Mouse (Mus musculus): ENCODE results near the gene Klkb1. TPM values are rescaled to one million over a fixed set of nuclear protein-coding genes. Genes with fewer than 3 reads are reported as not detected.
"Not testable (repeated sequence)": the region's sequence is repeated elsewhere in the genome, so short reads cannot be mapped to it uniquely, and the experiment has no call there.

Gene Klkb1
- polyA plus RNA-seq, 1 experiment: not detected

GRCm38 (mm10) chr8:45330856-45331255 lies 36.2 kb upstream of the Klkb1 start:
- TF ChIP-seq FOSL1 (IDR thresholded peaks at IDR 0.05; ENCODE audit: insufficient read depth, low read length, poor library complexity, severe bottlenecking) (no peak), CEBPB (IDR thresholded peaks at IDR 0.05; ENCODE audit: low read depth) (no peak), USF1 (IDR thresholded peaks at IDR 0.05; ENCODE audit: low read depth) (no peak), MYOD1 (IDR thresholded peaks at IDR 0.05; ENCODE audit: control insufficient read depth, insufficient read length, low read depth) (no peak), CTCF (IDR thresholded peaks at IDR 0.05; ENCODE audit: control insufficient read depth, insufficient read depth, insufficient read length) (no peak), MYOG (IDR thresholded peaks at IDR 0.05; ENCODE audit: control insufficient read depth, extremely low read depth, insufficient read length) (no peak), MAX (IDR thresholded peaks at IDR 0.05) (no peak)
- H3K4me3 ChIP-seq (ENCODE audit: insufficient read depth, poor library complexity, severe bottlenecking): no peak overlapping the region
- H3K79me2 ChIP-seq (ENCODE audit: control insufficient read depth, insufficient read depth): no peaks in the 10 kb centered on the region
- peaks cover 5% of the 10 kb centered on the region for H3K27me3 ChIP-seq (ENCODE audit: control insufficient read depth, insufficient read depth, insufficient read length)
- no peak overlapping the region for H3ac ChIP-seq (ENCODE audit: control insufficient read depth, insufficient read length, low read depth)
- H3K36me3 ChIP-seq (ENCODE audit: control insufficient read depth, insufficient read depth): no peaks in the 10 kb centered on the region
- H3K79me3 ChIP-seq (ENCODE audit: low read depth): no peaks in the 10 kb centered on the region

- Histone ChIP-seq H3K79me2 (ENCODE audit: control insufficient read depth, insufficient read depth) (no peaks in the 10 kb centered on the region), H3K36me3 (ENCODE audit: control insufficient read depth, insufficient read depth) (no peaks in the 10 kb centered on the region), H3ac (ENCODE audit: control insufficient read depth, insufficient read length, low read depth) (no peak overlapping the region), H3K79me3 (ENCODE audit: low read depth) (no peaks in the 10 kb centered on the region), H3K27me3 (ENCODE audit: control insufficient read depth, insufficient read depth, insufficient read length) (peaks cover 5% of the 10 kb centered on the region), H3K4me3 (ENCODE audit: insufficient read depth, poor library complexity, severe bottlenecking) (no peak overlapping the region)
- TF ChIP-seq MYOG (IDR thresholded peaks at IDR 0.05; ENCODE audit: control insufficient read depth, extremely low read depth, insufficient read length) (no peak), MAX (IDR thresholded peaks at IDR 0.05) (no peak), USF1 (IDR thresholded peaks at IDR 0.05; ENCODE audit: low read depth) (no peak), FOSL1 (IDR thresholded peaks at IDR 0.05; ENCODE audit: insufficient read depth, low read length, poor library complexity, severe bottlenecking) (no peak), MYOD1 (IDR thresholded peaks at IDR 0.05; ENCODE audit: control insufficient read depth, insufficient read length, low read depth) (no peak), CEBPB (IDR thresholded peaks at IDR 0.05; ENCODE audit: low read depth) (no peak), CTCF (IDR thresholded peaks at IDR 0.05; ENCODE audit: control insufficient read depth, insufficient read depth, insufficient read length) (no peak)
Measured at GRCm38 (mm10) chr8:45329206-45329980, 34.7 kb upstream of the Klkb1 start.

- not testable (repeated sequence) for H3K79me2 ChIP-seq (ENCODE audit: control insufficient read depth, insufficient read depth); H3K27me3 ChIP-seq (ENCODE audit: control insufficient read depth, insufficient read depth, insufficient read length)
Measured at GRCm38 (mm10) chr8:45327076-45327475, 32.4 kb upstream of the Klkb1 start.

GRCm38 (mm10) chr8:45324151-45324550 lies 29.5 kb upstream of the Klkb1 start:
- Histone ChIP-seq H3K79me2 (ENCODE audit: control insufficient read depth, insufficient read depth) (no peaks in the 10 kb centered on the region), H3K79me3 (ENCODE audit: low read depth) (no peaks in the 10 kb centered on the region), H3K4me3 (ENCODE audit: insufficient read depth, poor library complexity, severe bottlenecking) (no peak overlapping the region), H3K27me3 (ENCODE audit: control insufficient read depth, insufficient read depth, insufficient read length) (no peaks in the 10 kb centered on the region), H3ac (ENCODE audit: control insufficient read depth, insufficient read length, low read depth) (no peak overlapping the region), H3K36me3 (ENCODE audit: control insufficient read depth, insufficient read depth) (no peaks in the 10 kb centered on the region)
- TF ChIP-seq USF1 (IDR thresholded peaks at IDR 0.05; ENCODE audit: low read depth) (no peak), MYOG (IDR thresholded peaks at IDR 0.05; ENCODE audit: control insufficient read depth, extremely low read depth, insufficient read length) (no peak), FOSL1 (IDR thresholded peaks at IDR 0.05; ENCODE audit: insufficient read depth, low read length, poor library complexity, severe bottlenecking) (no peak), MAX (IDR thresholded peaks at IDR 0.05) (no peak), MYOD1 (IDR thresholded peaks at IDR 0.05; ENCODE audit: control insufficient read depth, insufficient read length, low read depth) (no peak), CEBPB (IDR thresholded peaks at IDR 0.05; ENCODE audit: low read depth) (no peak), CTCF (IDR thresholded peaks at IDR 0.05; ENCODE audit: control insufficient read depth, insufficient read depth, insufficient read length) (no peak)

More at GRCm38 (mm10) chr8:45327076-45327475, 32.4 kb upstream of the Klkb1 start:
- not testable (repeated sequence) for H3K4me3 ChIP-seq (ENCODE audit: insufficient read depth, poor library complexity, severe bottlenecking); H3K79me3 ChIP-seq (ENCODE audit: low read depth); H3ac ChIP-seq (ENCODE audit: control insufficient read depth, insufficient read length, low read depth); H3K36me3 ChIP-seq (ENCODE audit: control insufficient read depth, insufficient read depth)

GRCm38 (mm10) chr8:45321365-45321764 lies 26.7 kb upstream of the Klkb1 start:
- H3K36me3 ChIP-seq (ENCODE audit: control insufficient read depth, insufficient read depth): no peaks in the 10 kb centered on the region
- H3K79me2 ChIP-seq (ENCODE audit: control insufficient read depth, insufficient read depth): no peaks in the 10 kb centered on the region
- no peaks in the 10 kb centered on the region for H3K27me3 ChIP-seq (ENCODE audit: control insufficient read depth, insufficient read depth, insufficient read length)
- no peak for TF ChIP-seq MYOG (IDR thresholded peaks at IDR 0.05; ENCODE audit: control insufficient read depth, extremely low read depth, insufficient read length)
- TF ChIP-seq MAX (IDR thresholded peaks at IDR 0.05): no peak
- no peak for TF ChIP-seq MYOD1 (IDR thresholded peaks at IDR 0.05; ENCODE audit: control insufficient read depth, insufficient read length, low read depth)
- H3K4me3 ChIP-seq (ENCODE audit: insufficient read depth, poor library complexity, severe bottlenecking): no peak overlapping the region
- H3K79me3 ChIP-seq (ENCODE audit: low read depth): no peaks in the 10 kb centered on the region
- no peak overlapping the region for H3ac ChIP-seq (ENCODE audit: control insufficient read depth, insufficient read length, low read depth)

GRCm38 (mm10) chr8:45320930-45321329 lies 26.3 kb upstream of the Klkb1 start:
- Histone ChIP-seq H3K27me3 (ENCODE audit: control insufficient read depth, insufficient read depth, insufficient read length) (no peaks in the 10 kb centered on the region), H3K36me3 (ENCODE audit: control insufficient read depth, insufficient read depth) (no peaks in the 10 kb centered on the region), H3K4me3 (ENCODE audit: insufficient read depth, poor library complexity, severe bottlenecking) (no peak overlapping the region), H3ac (ENCODE audit: control insufficient read depth, insufficient read length, low read depth) (no peak overlapping the region), H3K79me3 (ENCODE audit: low read depth) (no peaks in the 10 kb centered on the region), H3K79me2 (ENCODE audit: control insufficient read depth, insufficient read depth) (no peaks in the 10 kb centered on the region)
- TF ChIP-seq FOSL1 (IDR thresholded peaks at IDR 0.05; ENCODE audit: insufficient read depth, low read length, poor library complexity, severe bottlenecking) (no peak), USF1 (IDR thresholded peaks at IDR 0.05; ENCODE audit: low read depth) (no peak), MYOD1 (IDR thresholded peaks at IDR 0.05; ENCODE audit: control insufficient read depth, insufficient read length, low read depth) (no peak), CEBPB (IDR thresholded peaks at IDR 0.05; ENCODE audit: low read depth) (no peak), MAX (IDR thresholded peaks at IDR 0.05) (no peak), CTCF (IDR thresholded peaks at IDR 0.05; ENCODE audit: control insufficient read depth, insufficient read depth, insufficient read length) (no peak), MYOG (IDR thresholded peaks at IDR 0.05; ENCODE audit: control insufficient read depth, extremely low read depth, insufficient read length) (no peak)
